Mouse (Mus musculus) G1E (cell line): ENCODE measurements around the gene Foxn3. TPM values are rescaled to one million over a fixed set of nuclear protein-coding genes. Genes with fewer than 3 reads are reported as not detected.

Experiments
- ATAC-seq: 2 replicates; pipeline ENCODE4 v1.8.0; 2016; ENCODE audit warnings: mild to moderate bottlenecking; ENCODE audit not compliant: insufficient number of reproducible peaks, poor library complexity, low FRiP score, severe bottlenecking; ENCODE audit errors: extremely low read depth
- DNase-seq: peaks from one replicate; pipeline ENCODE4 v3.0.0; 2012; ENCODE audit warnings: low spot score
- H3K27me3 ChIP-seq: 2 replicates; pipeline ENCODE4 v1.6.1; 2012; ENCODE audit warnings: mild to moderate bottlenecking, low read length, inconsistent platforms; ENCODE audit not compliant: insufficient read depth
- H3K36me3 ChIP-seq: replicated peaks from 2 replicates; pipeline ENCODE3; 2012; ENCODE audit warnings: mild to moderate bottlenecking, inconsistent platforms
- H3K4me1 ChIP-seq: 2 replicates; pipeline ENCODE4 v1.6.1; 2012; ENCODE audit warnings: low read depth, low read length, inconsistent platforms, mixed read lengths; ENCODE audit not compliant: insufficient read depth
- H3K4me3 ChIP-seq: 2 replicates; pipeline ENCODE4 v1.5.1; 2012; ENCODE audit warnings: low read depth, mild to moderate bottlenecking, inconsistent platforms, low read length, moderate library complexity, mixed read lengths
- H3K9me3 ChIP-seq: replicated peaks from 2 replicates; pipeline ENCODE4 v1.6.1; 2012; ENCODE audit warnings: inconsistent platforms
- CTCF ChIP-seq: IDR thresholded peaks from 2 replicates; pipeline ENCODE4 v1.5.1; 2012; ENCODE audit warnings: low read depth, low read length, inconsistent platforms, mixed read lengths
- GATA1 ChIP-seq: IDR thresholded peaks from 2 replicates; pipeline ENCODE4 v1.6.1; 2012; ENCODE audit warnings: borderline replicate concordance, low read length, inconsistent platforms, mixed read lengths
- GATA2 ChIP-seq: IDR thresholded peaks from 2 replicates; pipeline ENCODE4 v1.6.1; 2012; ENCODE audit warnings: low read depth, low read length, inconsistent platforms, borderline replicate concordance
- POLR2AphosphoS5 ChIP-seq: IDR thresholded peaks from 2 replicates; pipeline ENCODE4 v1.6.1; 2012; ENCODE audit warnings: low read depth, low read length, inconsistent platforms; ENCODE audit not compliant: insufficient replicate concordance
- TAL1 ChIP-seq: conservative IDR thresholded peaks from 2 replicates; pipeline ENCODE4 v1.6.1; 2012; ENCODE audit warnings: low read depth, low read length, inconsistent platforms, mixed read lengths
- polyA plus RNA-seq: library from polyadenylated mRNA; stranded (reverse); fragments of >175 nt; gene quantifications from 2 replicates; pipeline ENCODE4 v1.2.3, GENCODE M21; 2012
- total RNA-seq, 2 experiments: library from RNA; stranded (forward) in 1 of 2; stranded (reverse) in 1 of 2; fragments of 200-1000 nt in 1 of 2; fragments of >200 nt in 1 of 2; fragmentation: Nextera tagmentation in 1 of 2; gene quantifications; 2 replicates each; pipeline ENCODE4 v1.2.3; 2014 to 2017

Gene Foxn3
- total and polyA plus RNA-seq, 3 experiments = 15.1 to 111 (median 20.1) TPM

GRCm38 (mm10) chr12:99380124-99380523 is 183.3 kb downstream of the Foxn3 start:
- Histone ChIP-seq H3K4me3 (no peak overlapping the region), H3K27me3 (no peaks in the 10 kb centered on the region), H3K9me3 (peaks cover 19% of the 10 kb centered on the region), H3K36me3 (peaks cover 65% of the 10 kb centered on the region), H3K4me1 (peaks cover 9% of the 10 kb centered on the region; the same call in 1 of the 2 replicates)
- ATAC-seq (no peak), DNase-seq (no peak)
- TF ChIP-seq CTCF = no peak
- TF ChIP-seq TAL1 = no peak
- no peak for TF ChIP-seq GATA1
- TF ChIP-seq POLR2AphosphoS5 = no peak
- TF ChIP-seq GATA2 = no peak

- peaks cover 25% of the 10 kb centered on the region for H3K9me3 ChIP-seq
- peaks cover 9% of the 10 kb centered on the region; the same call in 1 of the 2 replicates for H3K4me1 ChIP-seq
- TF ChIP-seq GATA1 (no peak), POLR2AphosphoS5 (no peak), GATA2 (no peak), TAL1 (no peak), CTCF (no peak)
- H3K27me3 ChIP-seq = no peaks in the 10 kb centered on the region
- DNase-seq (no peak), ATAC-seq (no peak)
- H3K4me3 ChIP-seq = no peak overlapping the region
- H3K36me3 ChIP-seq = peaks cover 70% of the 10 kb centered on the region
Measured at GRCm38 (mm10) chr12:99378284-99378683, 185.1 kb downstream of the Foxn3 start.

GRCm38 (mm10) chr12:99377705-99378104 is 185.7 kb downstream of the Foxn3 start:
- Histone ChIP-seq H3K4me1 (peaks cover 9% of the 10 kb centered on the region; the same call in 1 of the 2 replicates), H3K27me3 (no peaks in the 10 kb centered on the region), H3K36me3 (peaks cover 65% of the 10 kb centered on the region), H3K4me3 (no peak overlapping the region), H3K9me3 (peaks cover 21% of the 10 kb centered on the region)
- no peak for DNase-seq
- TF ChIP-seq TAL1 (no peak), GATA2 (no peak), POLR2AphosphoS5 (no peak), GATA1 (no peak), CTCF (no peak)
- no peak for ATAC-seq

- Histone ChIP-seq H3K4me1 (peaks cover 10% of the 10 kb centered on the region; the same call in 1 of the 2 replicates), H3K4me3 (no peak overlapping the region), H3K27me3 (no peaks in the 10 kb centered on the region), H3K9me3 (peaks cover 21% of the 10 kb centered on the region), H3K36me3 (peaks cover 63% of the 10 kb centered on the region)
- DNase-seq = no peak
- TF ChIP-seq TAL1 = no peak
- TF ChIP-seq POLR2AphosphoS5 = no peak
- no peak for TF ChIP-seq GATA1
- no peak for TF ChIP-seq GATA2
- TF ChIP-seq CTCF = no peak
- ATAC-seq = no peak
Measured at GRCm38 (mm10) chr12:99377069-99377468, 186.3 kb downstream of the Foxn3 start.

GRCm38 (mm10) chr12:99375878-99376454 is 187.4 kb downstream of the Foxn3 start:
- Histone ChIP-seq H3K4me1 (peaks cover 7% of the 10 kb centered on the region; the same call in 1 of the 2 replicates), H3K27me3 (no peaks in the 10 kb centered on the region), H3K36me3 (peaks cover 55% of the 10 kb centered on the region), H3K9me3 (peaks cover 20% of the 10 kb centered on the region), H3K4me3 (no peak overlapping the region)
- TF ChIP-seq CTCF (no peak), GATA2 (no peak), TAL1 (no peak), GATA1 (no peak), POLR2AphosphoS5 (no peak)
- DNase-seq = no peak
- ATAC-seq = no peak

GRCm38 (mm10) chr12:99375426-99375825 is 188.0 kb downstream of the Foxn3 start:
- peaks cover 57% of the 10 kb centered on the region for H3K36me3 ChIP-seq
- no peak for TF ChIP-seq GATA1
- TF ChIP-seq TAL1 = no peak
- no peak for TF ChIP-seq POLR2AphosphoS5
- TF ChIP-seq GATA2 = no peak
- TF ChIP-seq CTCF = no peak
- ATAC-seq (no peak), DNase-seq (no peak)
- H3K4me1 ChIP-seq = peaks cover 6% of the 10 kb centered on the region; the same call in 1 of the 2 replicates
- no peaks in the 10 kb centered on the region for H3K27me3 ChIP-seq
- no peak overlapping the region for H3K4me3 ChIP-seq
- H3K9me3 ChIP-seq = peaks cover 18% of the 10 kb centered on the region
